Mouse (Mus musculus) hematopoietic stem cell, adult 5-6 weeks (primary cell): ENCODE measurements around the gene Kptn. TPM values are rescaled to one million over a fixed set of nuclear protein-coding genes. Genes with fewer than 3 reads are reported as not detected.

ENCODE experiments used
- total RNA-seq: library from RNA; stranded (forward); fragments of 172-1452, 232-1000 nt; gene quantifications from 2 replicates; pipeline ENCODE4 v1.2.3, GENCODE M21; 2017

Gene Kptn
- total RNA-seq, 1 experiment from 2014 or later: 14.8 TPM

Other genes with a start within 250 kb of the Kptn start
- gene Crx, start 239.9 kb upstream of the Kptn start, total RNA-seq: not detected in 2 replicates
- gene Crxos, start 237.3 kb upstream of the Kptn start, total RNA-seq: not detected in 2 replicates
- gene Selenow, start 197.5 kb upstream of the Kptn start, total RNA-seq: 49.4 and 91.1 TPM in 2 replicates
- gene Nop53, start 173.8 kb upstream of the Kptn start, total RNA-seq: 279 and 439 TPM in 2 replicates
- 0.15 and 0.56 TPM in 2 replicates for gene Ehd2, start 152.3 kb upstream of the Kptn start, total RNA-seq
- 1.0 and 1.2 TPM in 2 replicates for gene Bicra, start 72.0 kb upstream of the Kptn start, total RNA-seq
- not detected in 2 replicates for gene Zfp541, start 58.1 kb upstream of the Kptn start, total RNA-seq
- 44.4 and 53.9 TPM in 2 replicates for gene Napa, start 21.4 kb upstream of the Kptn start, total RNA-seq
- gene Slc8a2, start 9.9 kb downstream of the Kptn start, total RNA-seq: not detected in 2 replicates
- gene Meis3, start 55.2 kb downstream of the Kptn start, total RNA-seq: 1.6 and 3.4 TPM in 2 replicates
- gene Dhx34, start 102.1 kb downstream of the Kptn start, total RNA-seq: 8.8 and 9.7 TPM in 2 replicates
- 1.2 and 1.3 TPM in 2 replicates for gene C5ar2, start 124.3 kb downstream of the Kptn start, total RNA-seq
- 4.1 and 5.1 TPM in 2 replicates for gene C5ar1, start 139.6 kb downstream of the Kptn start, total RNA-seq
- 14.0 and 14.3 TPM in 2 replicates for gene Inafm1, start 153.7 kb downstream of the Kptn start, total RNA-seq
- 80.8 and 153 TPM in 2 replicates for gene Ccdc9, start 166.9 kb downstream of the Kptn start, total RNA-seq
- gene Bbc3, start 188.5 kb downstream of the Kptn start, total RNA-seq: 1.8 and 4.1 TPM in 2 replicates